Comparison of ENCODE assay signal across 23 mouse cellular contexts in genomic region chr13:110432062-110432566, GRCm38 (mm10). TPM values are rescaled to one million over a fixed set of nuclear protein-coding genes. Genes with fewer than 3 reads are reported as not detected.
A peak's percentile ranks its signal among the peaks of the same experiment; 100 is the strongest.
DNase-seq lines count a peak whose midpoint lies in the region; ATAC-seq lines count a peak whose summit lies in the region.
"Had no signal": no experiment of that assay in that cellular context is flagged by ENCODE, and none has a peak within 500 bp of the region (broad histone marks: within the 10 kb centered on the region; RNA-seq: fewer than 3 reads in every experiment).

No protein-coding gene starts in this region.

- DNase-seq in kidney, adult 9 months: peak; percentile 50
- no peak for DNase-seq in kidney, postnatal 4 days
- no peak for DNase-seq in kidney, adult 18-20 months
- no peak for DNase-seq in lung, postnatal 36 days
- DNase-seq: adrenal gland, postnatal 10 days; adrenal gland, postnatal 36 days; B cell, adult 2 months; cerebellum, adult 18-20 months; cerebellum, adult 9-10 months; cerebellum, postnatal 14 days; gastrocnemius, postnatal 10 days; heart, adult 11 months had no signal

- H3K36me3 ChIP-seq in kidney, embryonic 16.5 days (ENCODE audit: insufficient read depth, low read length): no peaks in the 10 kb centered on the region
- H3K36me3 ChIP-seq in intestine, embryonic 16.5 days (ENCODE audit: control insufficient read depth, insufficient read depth, low read length): no peaks in the 10 kb centered on the region
- H3K36me3 ChIP-seq: forebrain, embryonic 10.5 days; G1E; hindbrain, embryonic 12.5 days; hindbrain, embryonic 15.5 days had no signal

- H3K9ac ChIP-seq in kidney, embryonic 16.5 days (replicated peaks; ENCODE audit: low read length): no peak overlapping the region
- no peak overlapping the region for H3K9ac ChIP-seq in intestine, embryonic 16.5 days (ENCODE audit: low read depth, low read length)
- H3K9ac ChIP-seq: forebrain, embryonic 13.5 days; hindbrain, embryonic 12.5 days; hindbrain, embryonic 15.5 days had no signal

- H3K27me3 ChIP-seq in kidney, embryonic 16.5 days (ENCODE audit: insufficient read depth, low read length): no peaks in the 10 kb centered on the region
- H3K27me3 ChIP-seq in intestine, embryonic 16.5 days (replicated peaks; ENCODE audit: control insufficient read depth, insufficient read depth, low read length): no peaks in the 10 kb centered on the region
- H3K27me3 ChIP-seq: CH12.LX; forebrain, embryonic 13.5 days; hindbrain, embryonic 12.5 days; hindbrain, embryonic 15.5 days; Patski had no signal

- H3K27ac ChIP-seq in kidney, embryonic 16.5 days (ENCODE audit: low read length): peak overlapping the region; percentile 21; the same call in 1 of the 2 replicates
- H3K27ac ChIP-seq in intestine, embryonic 16.5 days (ENCODE audit: low read length): peak overlapping the region; percentile 69
- H3K27ac ChIP-seq: forebrain, embryonic 10.5 days; forebrain, embryonic 13.5 days; hindbrain, embryonic 12.5 days; hindbrain, embryonic 15.5 days had no signal

- 0 out of 2 replicates have a peak, but pooled peaks cover 4% of the 10 kb centered on the region for H3K4me1 ChIP-seq in kidney, embryonic 16.5 days (ENCODE audit: insufficient read depth, low read length)
- H3K4me1 ChIP-seq in intestine, embryonic 16.5 days (ENCODE audit: control insufficient read depth, insufficient read depth, low read length): peaks cover 8% of the 10 kb centered on the region; the same call in 1 of the 2 replicates
- H3K4me1 ChIP-seq: forebrain, embryonic 10.5 days; forebrain, embryonic 13.5 days; hindbrain, embryonic 12.5 days; hindbrain, embryonic 15.5 days had no signal

- H3K4me2 ChIP-seq in kidney, embryonic 16.5 days (replicated peaks; ENCODE audit: low read depth, low read length): no peak overlapping the region
- H3K4me2 ChIP-seq in intestine, embryonic 16.5 days (ENCODE audit: low read depth, low read length): no peak overlapping the region
- H3K4me2 ChIP-seq: forebrain, embryonic 13.5 days; heart, embryonic 11.5 days; hindbrain, embryonic 12.5 days; hindbrain, embryonic 15.5 days had no signal

- H3K4me3 ChIP-seq in kidney, embryonic 16.5 days (ENCODE audit: low read length): no peak overlapping the region
- H3K4me3 ChIP-seq in intestine, embryonic 16.5 days (ENCODE audit: low read length): no peak overlapping the region
- H3K4me3 ChIP-seq: forebrain, embryonic 10.5 days; forebrain, embryonic 13.5 days; hindbrain, embryonic 12.5 days; hindbrain, embryonic 15.5 days had no signal

- WGBS in kidney, embryonic 16.5 days: 27% methylated on average over 2 of the region's 2 CpGs
- WGBS in intestine, embryonic 16.5 days: 35% methylated on average over 2 of the region's 2 CpGs

- ATAC-seq in kidney, embryonic 16.5 days (ENCODE audit: low FRiP score, low TSS enrichment): peak; percentile 62; the same call in 1 of the 2 replicates
- peak; percentile 87 for ATAC-seq in intestine, embryonic 16.5 days
- ATAC-seq: forebrain, embryonic 13.5 days; forebrain, embryonic 16.5 days had no signal

- H3K9me3 ChIP-seq in kidney, embryonic 16.5 days (ENCODE audit: low read length): no peaks in the 10 kb centered on the region
- no peaks in the 10 kb centered on the region for H3K9me3 ChIP-seq in intestine, embryonic 16.5 days (ENCODE audit: control insufficient read depth, low read length)
- H3K9me3 ChIP-seq: forebrain, embryonic 10.5 days; forebrain, embryonic 13.5 days; hindbrain, embryonic 12.5 days; hindbrain, embryonic 15.5 days had no signal

RNA-seq across cellular contexts. Expression of gene Plk2, which starts 37.3 kb away (rescaled TPM):
- 89.4 and 91.2 TPM in 2 replicates for polyA plus RNA-seq in kidney, embryonic 16.5 days (2015; fragmentation: Nextera tagmentation; extraction: Ambion mirVana)
- 56.6 and 61.9 TPM in 2 replicates for polyA plus RNA-seq in intestine, embryonic 16.5 days (2015; fragmentation: Nextera tagmentation; extraction: Ambion mirVana)
- polyA plus RNA-seq: G1E had no signal
